Mouse (Mus musculus): Measurements from ENCODE around the gene Rbfox1. TPM values are rescaled to one million over a fixed set of nuclear protein-coding genes. Genes with fewer than 3 reads are reported as not detected.

The Rbfox1 gene
- total RNA-seq, 2 experiments from 2014 or later, result 0.96 to 1.5 TPM

DNA sequence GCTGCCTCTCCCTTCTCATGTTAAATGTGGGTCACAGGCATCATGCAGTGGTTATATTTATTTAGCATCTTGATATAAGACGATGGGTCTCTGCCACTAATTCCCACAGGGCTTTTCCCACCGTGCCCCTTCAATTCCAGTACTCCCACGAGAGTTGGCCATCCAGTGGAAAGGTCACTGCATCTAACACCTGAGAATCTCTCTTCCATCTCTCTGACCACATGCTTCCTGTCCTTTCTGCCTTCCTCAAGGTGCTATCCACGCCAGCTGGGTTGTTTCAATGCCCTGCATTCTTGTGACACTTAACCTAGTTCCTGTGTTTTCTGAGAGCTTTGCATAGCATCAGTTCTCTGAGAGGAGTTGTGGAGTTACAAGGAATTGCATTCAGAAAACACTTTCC is 1112.0 kb downstream of the Rbfox1 start:
- no peak for DNase-seq (ENCODE audit: low spot score in 2 of 2)

- DNase-seq (ENCODE audit: low spot score in 2 of 2), result no peak
These were observed 1112.7 kb downstream of the Rbfox1 start for GRCm38 (mm10) chr16:6997834-6998233.

- DNase-seq (ENCODE audit: low spot score in 2 of 2), result no peak
These were observed 1119.4 kb downstream of the Rbfox1 start for GRCm38 (mm10) chr16:7004565-7004964.

- peak in 1 of 2 experiments; percentile 28 for DNase-seq (ENCODE audit: low spot score in 2 of 2)
These were observed 1120.3 kb downstream of the Rbfox1 start for GRCm38 (mm10) chr16:7005478-7005877.

- DNase-seq (ENCODE audit: low spot score in 2 of 2), result no peak
These were observed 1132.2 kb downstream of the Rbfox1 start for GRCm38 (mm10) chr16:7017310-7017709.

DNA sequence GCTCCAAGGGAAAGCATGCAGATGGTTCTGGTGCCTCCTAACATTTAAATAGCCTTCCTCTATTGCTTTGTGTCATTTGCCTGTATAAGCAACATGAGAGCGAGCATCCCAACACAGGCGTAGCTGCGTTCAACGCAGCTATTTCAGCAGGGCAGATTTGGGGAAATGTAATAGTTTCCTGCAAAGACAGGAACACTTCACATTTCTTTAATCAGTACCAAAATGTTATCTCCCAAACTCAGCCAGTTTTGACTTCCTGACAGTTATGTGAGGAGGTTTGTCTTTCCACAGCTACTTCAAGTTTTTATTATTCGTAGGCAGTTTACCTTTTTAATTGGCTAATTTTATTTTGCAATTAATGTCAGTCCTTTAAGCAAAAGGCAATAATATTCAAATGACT is 1149.1 kb downstream of the Rbfox1 start:
- no peak for DNase-seq (ENCODE audit: low spot score in 2 of 2)

GRCm38 (mm10) chr16:7036566-7036965 is 1151.4 kb downstream of the Rbfox1 start:
- DNase-seq (ENCODE audit: low spot score in 2 of 2), result no peak

GRCm38 (mm10) chr16:7036988-7037387 is 1151.8 kb downstream of the Rbfox1 start:
- DNase-seq (ENCODE audit: low spot score in 2 of 2), result no peak

DNA sequence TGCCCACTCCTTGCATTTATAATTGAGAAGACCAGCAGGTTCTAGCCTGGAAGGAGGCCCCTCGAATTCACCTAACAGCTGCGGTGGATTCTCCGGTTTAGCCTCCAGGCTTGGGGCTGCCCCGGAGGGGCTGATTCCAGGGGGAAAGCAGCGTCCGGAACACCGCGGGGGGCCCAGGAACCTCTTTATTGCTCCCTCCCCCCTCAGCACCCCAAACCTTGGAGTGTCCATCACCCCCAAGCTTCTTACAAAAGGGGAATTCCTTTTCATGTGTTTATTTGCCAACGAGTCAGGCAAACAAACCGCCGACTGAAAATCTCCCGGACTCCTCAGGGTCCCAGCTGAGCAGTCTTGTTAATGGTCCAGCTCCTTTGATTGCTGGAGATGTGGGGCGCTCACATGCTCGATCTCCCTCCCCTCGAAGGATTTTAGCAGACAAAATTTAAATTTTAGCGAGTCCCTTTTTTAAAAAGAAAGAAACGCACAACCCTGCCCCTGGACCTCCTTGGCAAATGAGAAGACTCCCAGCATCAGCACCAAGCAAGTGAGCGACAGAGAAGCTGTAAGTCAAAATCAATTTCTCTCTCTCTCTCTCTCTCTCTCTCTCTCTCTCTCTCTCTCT is 1153.6 kb downstream of the Rbfox1 start:
- no peak for DNase-seq (ENCODE audit: low spot score in 2 of 2)

- no peak for DNase-seq (ENCODE audit: low spot score in 2 of 2)
These were observed 1154.5 kb downstream of the Rbfox1 start for GRCm38 (mm10) chr16:7039404-7040367.

DNA sequence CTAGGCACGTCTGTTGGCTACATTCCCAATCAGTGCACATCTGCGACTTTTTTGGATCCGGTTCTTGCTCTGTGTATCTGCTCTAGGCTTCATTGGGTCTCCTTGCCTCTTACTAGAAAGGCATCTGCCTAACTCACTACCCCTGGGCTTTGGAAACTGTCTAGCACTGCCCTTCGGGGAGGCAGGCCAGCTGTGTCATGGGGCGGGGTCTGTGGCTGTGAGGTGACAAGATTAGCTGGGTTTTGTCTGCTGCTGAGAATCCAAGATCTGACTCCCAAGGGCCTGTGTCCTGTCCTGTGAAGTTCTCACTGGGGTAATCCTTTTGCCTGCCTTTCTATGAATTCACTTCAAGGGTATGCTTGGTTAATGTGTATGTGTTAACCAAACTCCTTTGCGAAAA is 1155.5 kb downstream of the Rbfox1 start:
- no peak for DNase-seq (ENCODE audit: low spot score in 2 of 2)

DNA sequence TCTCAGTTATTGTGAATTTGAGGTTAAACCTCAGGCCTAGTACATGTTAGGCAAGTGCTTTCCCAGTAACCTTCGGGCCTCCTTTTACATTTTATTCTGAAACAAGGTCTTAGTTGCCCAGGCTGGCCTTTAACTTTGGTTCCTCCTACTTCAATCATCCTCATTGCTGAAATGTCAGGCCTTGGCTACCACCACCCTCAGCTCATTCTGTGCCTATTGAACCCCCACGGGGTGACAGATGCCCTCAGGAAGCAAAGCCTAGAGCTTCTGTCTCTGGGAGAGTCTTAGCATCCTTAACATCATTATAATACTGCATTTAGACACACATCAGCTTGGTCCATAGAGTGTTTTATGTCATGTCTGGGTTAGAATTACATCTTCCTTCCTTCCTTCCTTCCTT is 1162.3 kb downstream of the Rbfox1 start:
- no peak for DNase-seq (ENCODE audit: low spot score in 2 of 2)

DNA sequence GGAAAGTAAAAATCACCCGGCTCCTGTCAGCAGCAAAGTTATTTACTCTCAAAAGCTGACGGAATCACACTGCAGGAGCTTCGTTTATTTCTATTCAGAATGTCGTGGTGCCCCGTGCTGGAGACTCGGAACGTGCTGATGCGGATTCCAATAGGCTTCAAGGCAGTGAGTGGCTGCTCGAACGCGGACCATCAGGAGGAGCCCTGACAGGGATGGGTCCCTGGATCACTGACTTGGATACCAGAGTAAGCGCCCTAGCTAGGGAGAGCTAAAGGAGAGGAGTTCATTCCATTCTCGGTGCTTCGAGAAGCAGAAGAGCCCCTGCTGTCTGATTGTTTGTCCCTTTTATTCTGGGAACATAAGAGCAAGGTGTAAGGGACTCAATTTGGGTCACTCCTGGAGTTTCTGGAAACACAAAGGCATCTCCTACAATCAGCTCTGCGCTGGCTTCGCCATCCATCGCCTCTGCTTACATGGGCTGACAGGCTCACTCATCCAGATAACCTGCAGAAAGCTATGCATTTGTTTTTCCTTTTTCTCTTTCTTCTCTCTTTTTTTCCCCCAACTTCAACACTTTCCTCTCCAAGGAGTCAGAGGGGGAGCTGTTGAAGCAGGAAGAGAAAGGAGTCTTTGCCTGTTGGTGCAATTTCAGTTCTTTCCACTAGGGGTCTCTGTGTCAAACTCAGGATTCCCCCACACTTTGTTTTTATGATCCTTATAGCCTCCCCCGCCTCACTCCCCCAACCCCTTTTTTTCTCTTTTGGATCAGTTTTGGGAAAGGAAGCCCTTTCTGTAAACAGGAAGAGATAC is 1164.2 kb downstream of the Rbfox1 start:
- DNase-seq (ENCODE audit: low spot score in 2 of 2), result peak in 1 of 2 experiments; percentile 19

GRCm38 (mm10) chr16:7050945-7051344 is 1165.8 kb downstream of the Rbfox1 start:
- DNase-seq (ENCODE audit: low spot score in 2 of 2), result no peak

- no peak for DNase-seq (ENCODE audit: low spot score in 2 of 2)
These were observed 1166.8 kb downstream of the Rbfox1 start for GRCm38 (mm10) chr16:7051991-7052390.

GRCm38 (mm10) chr16:7052408-7052807 is 1167.3 kb downstream of the Rbfox1 start:
- no peak for DNase-seq (ENCODE audit: low spot score in 2 of 2)

- no peak for DNase-seq (ENCODE audit: low spot score in 2 of 2)
These were observed 1172.6 kb downstream of the Rbfox1 start for GRCm38 (mm10) chr16:7057789-7058188.

DNA sequence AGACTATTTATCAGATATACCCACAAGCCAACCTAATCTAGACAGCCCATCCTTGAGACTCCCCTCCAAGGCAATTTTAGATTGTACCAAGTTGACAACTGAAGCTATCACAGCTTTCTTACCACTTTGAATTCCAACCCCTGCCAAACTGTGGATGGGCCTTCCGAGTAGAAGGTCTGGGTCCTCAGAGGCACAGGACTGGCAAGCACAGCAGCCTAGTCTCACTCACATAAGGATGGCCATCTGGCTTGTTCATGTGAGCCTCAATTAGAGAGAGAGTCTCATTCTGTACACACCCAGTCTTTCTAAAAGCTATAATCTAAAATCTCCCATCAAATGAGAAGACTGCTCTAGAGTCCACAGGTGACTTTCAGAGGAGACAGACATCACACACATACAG is 1173.4 kb downstream of the Rbfox1 start:
- DNase-seq (ENCODE audit: low spot score in 2 of 2), result no peak

- DNase-seq (ENCODE audit: low spot score in 2 of 2), result no peak
These were observed 1174.4 kb downstream of the Rbfox1 start for GRCm38 (mm10) chr16:7059596-7059995.

DNA sequence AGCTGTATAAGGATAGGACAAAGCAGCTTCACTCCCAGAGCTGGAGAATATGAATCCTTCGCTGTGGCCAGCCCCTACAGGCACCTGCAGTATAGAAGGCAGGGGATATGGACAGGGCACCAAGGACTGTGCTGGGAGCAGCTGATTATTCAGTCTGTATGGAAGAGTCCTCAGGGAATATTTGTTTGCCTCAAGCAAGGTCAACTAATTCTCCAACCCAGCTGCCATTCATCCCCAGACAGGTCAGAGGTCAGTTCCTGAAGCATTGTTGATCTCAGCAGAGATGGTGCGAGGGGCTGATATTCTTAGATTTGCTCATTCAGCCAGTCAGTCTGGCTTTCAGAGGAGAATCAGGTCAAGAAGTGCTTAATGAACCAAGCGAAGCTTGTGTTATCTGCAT is 1175.7 kb downstream of the Rbfox1 start:
- DNase-seq (ENCODE audit: low spot score in 2 of 2), result no peak

DNA sequence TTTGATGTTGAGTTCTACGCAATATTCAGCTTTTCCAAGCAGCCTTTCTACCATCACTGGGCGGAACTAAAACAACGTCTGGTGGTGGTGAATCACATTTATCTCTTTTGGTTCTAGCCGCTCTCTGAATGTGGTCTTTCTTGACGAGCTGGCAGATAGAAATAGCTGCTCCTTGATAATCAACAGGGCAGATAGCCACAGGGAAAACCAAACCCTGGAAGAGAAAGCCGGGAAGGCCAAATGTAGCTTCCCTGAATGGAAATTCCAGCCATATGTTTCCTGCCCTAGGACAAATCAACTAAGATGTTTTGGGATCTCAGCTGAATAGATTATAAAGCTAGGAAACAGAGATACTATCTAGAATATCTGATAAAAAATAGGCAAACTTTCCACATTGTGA is 1177.4 kb downstream of the Rbfox1 start:
- no peak for DNase-seq (ENCODE audit: low spot score in 2 of 2)

DNA sequence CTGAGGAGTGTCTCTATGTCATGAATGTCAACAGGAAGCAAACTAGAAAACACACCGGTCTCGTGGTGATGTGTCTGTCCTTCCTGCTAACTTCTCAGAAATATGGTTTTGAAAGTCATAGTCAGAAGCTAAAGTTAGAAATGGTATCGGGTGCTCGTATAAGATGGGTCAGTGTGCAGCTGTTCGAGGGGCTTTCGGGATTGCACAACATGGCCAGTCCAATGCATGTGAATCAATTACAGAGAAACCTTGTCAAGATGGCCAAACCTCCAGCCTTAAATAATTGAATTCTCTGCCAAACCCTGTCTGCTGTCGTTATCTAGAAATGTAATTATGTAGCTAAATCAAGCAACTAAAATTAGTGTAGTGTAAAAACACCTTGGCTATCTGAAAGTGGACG is 1182.0 kb downstream of the Rbfox1 start:
- no peak for DNase-seq (ENCODE audit: low spot score in 2 of 2)
